Mouse (Mus musculus) embryo, embryonic 9.5 days (tissue): ENCODE results near the gene Pdk2.
A peak's percentile ranks its signal among the peaks of the same experiment; 100 is the strongest.

Experiments
- DNase-seq: peaks from one replicate; pipeline ENCODE4 v3.0.0-alpha.2; 2017; ENCODE audit errors: extremely low spot score

Gene Pdk2

DNA sequence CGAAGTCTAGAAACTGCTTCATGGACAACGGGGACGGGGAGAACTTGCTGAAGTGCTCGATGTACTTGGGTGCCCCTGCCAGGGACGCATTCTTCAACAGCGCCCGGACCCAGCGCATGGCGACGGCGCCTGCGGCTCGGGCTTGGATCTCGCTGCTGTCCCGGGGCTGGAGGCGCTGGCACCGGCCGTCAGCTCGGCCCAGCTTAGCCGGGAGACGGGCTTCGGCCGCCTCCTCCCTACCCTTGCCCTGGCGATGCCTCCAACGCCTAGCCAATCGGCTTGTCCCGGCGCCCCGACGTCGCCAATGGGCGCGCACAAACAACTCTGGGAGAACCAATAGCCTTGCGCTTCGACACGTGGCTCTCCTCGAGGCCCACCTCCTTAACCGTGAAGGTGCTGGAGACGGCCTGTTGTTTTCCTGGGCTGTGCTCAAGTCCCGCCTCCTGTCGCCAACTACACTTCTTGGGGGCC, at the start of gene Pdk2:
Gene Pdk2, minus strand, starts transcription at position 216 of the 471 bp plus-strand sequence.
- DNase-seq: peak; percentile 91

DNA sequence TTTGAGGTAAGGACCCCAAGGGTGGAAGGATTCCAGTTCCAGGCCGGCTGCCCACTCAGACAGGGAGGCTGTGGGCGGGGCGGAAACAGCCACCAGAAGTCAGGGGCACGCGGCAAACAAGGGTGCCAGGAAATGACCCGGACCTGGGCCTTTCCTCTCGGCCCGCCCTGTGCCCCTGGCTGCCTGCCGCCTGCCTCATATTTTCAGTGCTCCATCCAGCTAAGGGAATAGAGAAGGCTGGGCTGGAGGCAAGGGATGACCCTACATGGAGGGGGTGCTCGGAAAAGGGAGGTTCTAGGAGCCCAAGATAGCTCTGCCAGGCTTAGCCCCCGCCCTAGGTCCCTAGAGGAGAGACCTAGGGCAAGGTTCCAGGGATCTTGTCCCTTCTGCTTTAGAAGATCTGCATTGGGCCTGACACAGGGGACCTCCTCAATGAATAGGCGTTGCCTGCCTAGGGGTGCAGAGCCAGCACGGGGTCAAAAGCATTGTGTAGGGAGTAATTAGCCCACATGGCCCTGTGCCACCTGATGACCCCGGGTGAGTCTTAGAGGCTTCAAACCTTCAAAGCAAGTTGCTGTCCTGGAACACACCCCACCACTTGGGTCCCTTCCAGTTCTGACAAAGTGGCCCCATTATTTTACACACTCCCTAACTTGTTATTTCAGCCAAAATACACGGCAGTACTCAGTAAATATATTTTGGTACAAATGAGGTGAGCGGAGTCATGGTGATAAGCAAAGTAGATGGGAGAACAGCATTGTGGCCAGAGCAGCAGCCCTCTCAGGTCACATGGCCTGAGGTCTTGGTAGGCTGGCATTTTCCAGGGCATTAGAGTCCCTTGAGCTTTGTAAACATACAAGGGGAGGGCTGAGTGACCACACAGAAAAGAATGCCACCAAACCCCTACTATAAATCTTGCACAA, 48.0 kb upstream of the Pdk2 start:
- no peak for DNase-seq

DNA sequence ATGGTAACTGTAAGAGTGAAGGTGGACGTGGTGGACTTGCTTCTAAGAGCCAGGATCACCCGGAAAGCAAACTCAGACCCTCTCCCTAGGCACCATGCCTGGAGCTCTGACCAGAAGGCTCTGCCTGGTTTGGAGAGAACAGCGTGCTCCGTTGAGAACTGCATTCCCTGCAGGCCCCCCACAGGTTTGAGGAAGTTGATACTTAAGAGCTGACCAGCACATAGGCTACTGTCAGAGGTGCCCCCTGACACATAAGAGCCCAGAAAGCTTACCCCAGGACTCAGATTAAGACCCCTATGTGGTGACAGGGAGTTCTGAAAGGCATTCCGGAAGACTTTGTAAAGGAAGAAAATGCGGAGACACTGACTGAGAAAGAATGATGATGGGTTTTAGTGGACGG, 47.1 kb upstream of the Pdk2 start:
- no peak for DNase-seq

DNA sequence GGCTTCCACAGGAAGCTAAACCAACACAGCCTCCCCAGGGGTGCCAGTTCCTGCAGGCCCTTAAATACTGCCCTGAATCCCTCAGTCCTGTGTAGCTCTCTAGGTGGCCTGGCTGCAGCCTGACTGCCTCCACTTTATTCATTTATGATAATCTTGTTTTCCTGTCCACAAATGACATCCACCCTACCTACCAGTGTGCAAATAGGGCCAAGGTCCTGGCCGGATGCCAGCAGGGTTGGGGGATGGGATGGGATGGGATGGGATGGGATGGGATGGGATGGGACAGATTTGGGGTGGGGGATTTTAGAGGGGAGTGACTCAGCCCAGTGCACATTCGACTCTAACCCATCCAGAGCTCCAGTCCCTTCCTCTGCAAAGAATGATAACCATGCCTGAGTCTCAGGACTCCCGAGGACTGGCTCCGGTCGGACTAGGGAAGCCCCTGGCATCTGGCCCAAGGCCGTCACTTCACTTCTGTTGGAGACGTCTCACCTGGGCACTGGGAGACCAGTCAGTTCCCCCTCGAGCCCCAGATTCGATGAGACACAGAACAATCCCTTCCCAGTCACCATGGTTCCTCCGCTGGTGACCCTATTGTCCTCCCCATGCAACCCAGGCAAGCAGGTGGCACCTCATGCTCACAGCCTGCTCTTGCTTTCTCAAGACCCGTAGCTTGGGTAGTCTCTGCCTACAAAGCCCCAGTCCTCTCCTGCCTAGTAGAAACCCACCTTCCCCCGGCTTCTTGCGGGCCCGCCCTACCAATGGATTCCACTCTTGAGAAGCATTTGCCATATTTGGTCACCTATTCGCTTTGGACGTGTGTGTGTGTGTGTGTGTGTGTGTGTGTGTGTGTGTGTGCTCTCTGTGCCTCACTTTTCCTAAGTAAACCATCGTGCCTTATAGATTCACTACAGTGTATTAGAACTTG, 46.4 kb upstream of the Pdk2 start:
- DNase-seq: no peak

DNA sequence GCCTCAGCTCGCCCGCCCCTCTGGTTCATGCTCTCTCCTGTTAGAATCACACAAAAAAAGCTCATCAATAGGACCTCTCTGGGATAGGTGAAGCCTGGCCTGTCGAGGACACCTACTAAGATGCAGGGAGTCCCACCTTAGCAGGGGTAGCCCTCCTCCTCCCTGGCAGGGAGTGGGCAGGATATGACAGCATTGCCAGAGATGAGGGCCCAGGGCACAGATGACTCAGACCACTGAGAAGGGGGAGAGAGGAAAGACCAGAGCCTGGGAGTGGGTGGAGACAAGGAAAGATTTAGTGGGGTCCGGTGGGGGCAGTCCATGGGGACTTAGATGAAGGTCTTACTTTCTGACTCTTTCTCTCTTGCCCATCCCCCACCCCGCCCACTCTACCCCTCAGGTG, 45.1 kb upstream of the Pdk2 start:
- no peak for DNase-seq

DNA sequence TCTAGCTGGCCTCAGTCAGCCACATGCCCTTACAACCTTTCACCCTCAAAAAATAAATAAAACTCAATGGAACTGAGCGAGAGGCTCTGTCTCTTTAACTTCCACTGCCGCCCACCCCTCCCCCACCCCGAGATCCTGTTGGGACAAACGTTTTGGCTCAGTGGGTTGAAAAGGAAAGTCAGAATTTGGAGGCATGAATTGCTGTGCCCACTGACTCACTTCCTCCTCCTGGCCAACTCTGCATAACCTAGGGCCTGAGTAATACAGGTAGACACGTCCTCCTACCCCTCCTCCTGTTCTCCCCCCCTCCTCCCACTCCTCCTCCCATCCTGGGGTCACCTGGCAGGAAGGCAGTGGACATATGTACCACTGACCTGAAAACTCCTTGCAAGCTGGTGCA, 44.6 kb upstream of the Pdk2 start:
- DNase-seq: no peak

DNA sequence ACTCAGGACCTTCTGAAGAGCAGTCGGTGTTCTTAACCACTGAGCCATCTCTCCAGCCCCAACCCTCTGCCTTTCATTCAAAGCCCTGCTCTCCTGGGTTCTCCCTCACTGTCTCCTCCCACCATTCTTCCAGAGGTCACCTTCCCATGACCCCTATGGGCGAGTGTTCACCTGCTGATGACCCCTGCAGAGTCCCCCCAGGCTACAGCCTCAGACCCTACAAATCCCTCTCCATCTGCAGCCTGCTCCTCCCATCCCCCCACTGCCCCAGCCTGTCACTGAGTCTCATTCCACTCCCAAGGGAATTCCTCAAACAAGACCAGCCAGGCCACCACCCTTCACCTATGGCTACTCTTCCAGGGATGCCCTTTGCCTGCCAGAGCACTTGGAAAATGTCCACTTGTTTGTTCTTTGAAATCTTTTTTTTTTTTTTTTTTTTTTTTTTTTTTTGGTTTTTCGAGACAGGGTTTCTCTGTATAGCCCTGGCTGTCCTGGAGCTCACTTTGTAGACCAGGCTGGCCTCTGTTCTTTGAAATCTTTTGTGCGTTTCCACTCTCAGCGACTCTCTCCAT, 43.7 kb upstream of the Pdk2 start:
- DNase-seq: peak; percentile 74

DNA sequence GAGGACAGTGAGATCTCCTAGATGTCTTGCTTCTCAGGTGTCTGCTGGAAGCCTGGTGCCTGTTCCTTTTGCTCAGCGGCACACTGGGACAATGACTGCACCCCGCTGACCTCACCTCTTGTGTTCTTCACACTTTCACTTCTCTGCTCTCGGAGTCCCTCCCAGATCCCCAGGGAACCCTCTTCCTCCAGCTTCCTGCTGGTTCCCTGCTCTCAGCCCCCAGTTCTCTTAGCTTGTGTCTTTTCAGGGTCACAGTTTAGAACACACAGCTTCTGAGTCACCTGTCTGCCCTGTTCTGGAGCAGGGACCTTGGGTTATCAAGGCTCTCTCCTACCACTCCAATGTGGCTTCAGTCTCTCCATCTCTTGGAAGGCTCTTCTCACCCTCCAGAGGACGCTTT, 43.0 kb upstream of the Pdk2 start:
- DNase-seq: no peak

DNA sequence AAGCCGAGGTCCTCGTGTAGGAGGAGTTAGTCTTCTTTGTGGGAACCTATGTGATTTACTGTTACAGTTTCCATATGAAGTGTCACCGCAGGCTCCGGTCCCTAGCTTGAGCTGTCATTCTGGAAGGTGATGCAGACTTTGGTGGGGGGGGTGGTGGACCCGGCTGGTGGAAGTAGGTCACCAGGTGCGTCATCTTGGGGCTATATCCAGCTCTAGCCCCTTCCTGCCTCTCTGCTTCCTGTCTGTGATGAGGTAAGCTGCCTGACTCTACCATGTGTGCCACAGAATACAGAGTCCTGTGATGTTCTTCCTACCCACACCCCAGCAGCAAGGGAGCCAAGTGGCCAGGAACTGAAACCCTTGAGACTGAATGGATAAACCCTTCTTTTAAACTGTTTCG, 41.7 kb upstream of the Pdk2 start:
- no peak for DNase-seq

DNA sequence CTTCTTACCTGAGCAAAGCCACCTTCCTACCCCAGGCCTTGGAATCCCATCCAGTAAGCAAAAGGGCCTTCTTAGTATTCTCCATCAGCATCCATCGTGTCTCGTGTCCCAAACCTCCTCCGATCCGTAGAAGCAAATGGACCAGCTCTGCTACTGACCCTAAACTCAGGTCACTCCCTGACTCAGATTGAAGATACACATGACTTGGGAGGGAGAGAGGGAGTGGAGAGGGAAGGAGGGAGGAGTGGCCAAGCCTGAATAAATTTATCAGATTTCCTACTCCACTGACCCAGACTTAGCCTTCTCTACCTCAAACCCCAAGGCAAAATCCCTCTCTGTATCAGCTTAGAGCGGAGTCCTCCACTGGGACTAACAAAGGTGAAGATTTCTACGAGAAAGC, 39.6 kb upstream of the Pdk2 start:
- no peak for DNase-seq

DNA sequence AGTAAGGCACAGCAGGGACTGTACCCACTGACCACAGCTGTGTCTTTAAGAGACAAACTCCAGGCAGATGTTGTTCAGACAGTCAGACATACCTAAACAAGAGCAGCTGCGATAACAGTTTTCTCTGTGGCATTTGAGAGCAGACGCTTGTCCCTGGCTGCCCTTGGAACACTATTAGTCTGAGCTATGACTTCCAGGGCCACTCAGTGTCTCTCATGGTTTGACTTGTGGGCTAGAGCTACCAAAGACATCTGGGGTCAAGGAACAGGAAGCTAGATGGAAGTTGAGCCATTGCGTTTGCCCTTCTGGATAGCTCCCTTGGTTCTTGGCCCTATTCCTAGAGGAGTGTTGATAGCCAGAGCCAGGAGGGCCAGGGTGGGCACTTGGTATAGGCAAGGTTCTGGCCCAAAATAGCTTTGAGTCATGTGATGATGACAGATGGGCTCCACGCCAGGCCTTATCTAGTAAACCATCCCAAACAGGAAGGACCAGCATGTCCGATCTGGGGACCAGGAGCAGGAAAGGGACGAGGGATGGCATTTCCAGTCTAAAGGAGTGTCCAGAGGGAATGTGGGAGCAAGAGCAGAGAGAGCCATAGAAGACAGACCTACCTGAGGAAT, 38.2 kb upstream of the Pdk2 start:
- no peak for DNase-seq

DNA sequence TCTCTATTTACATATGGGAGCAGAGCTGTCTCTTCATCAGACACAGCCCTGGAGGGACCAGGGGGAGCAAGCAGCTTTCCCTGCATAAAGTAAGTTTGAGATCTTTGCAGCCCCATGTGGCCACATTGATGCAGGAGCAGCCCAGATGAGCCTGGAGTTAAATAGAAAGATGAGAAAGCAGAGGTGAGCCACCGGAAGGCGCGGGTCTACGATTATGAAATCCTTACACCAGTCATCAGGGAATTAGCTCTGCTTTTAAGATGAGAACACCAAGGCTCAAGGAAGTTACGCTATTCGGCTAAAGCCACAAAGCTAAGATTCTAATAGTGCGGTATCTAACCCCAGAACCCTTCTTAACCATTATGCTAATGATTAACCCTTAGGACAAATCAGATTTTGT, 36.8 kb upstream of the Pdk2 start:
- DNase-seq: no peak

DNA sequence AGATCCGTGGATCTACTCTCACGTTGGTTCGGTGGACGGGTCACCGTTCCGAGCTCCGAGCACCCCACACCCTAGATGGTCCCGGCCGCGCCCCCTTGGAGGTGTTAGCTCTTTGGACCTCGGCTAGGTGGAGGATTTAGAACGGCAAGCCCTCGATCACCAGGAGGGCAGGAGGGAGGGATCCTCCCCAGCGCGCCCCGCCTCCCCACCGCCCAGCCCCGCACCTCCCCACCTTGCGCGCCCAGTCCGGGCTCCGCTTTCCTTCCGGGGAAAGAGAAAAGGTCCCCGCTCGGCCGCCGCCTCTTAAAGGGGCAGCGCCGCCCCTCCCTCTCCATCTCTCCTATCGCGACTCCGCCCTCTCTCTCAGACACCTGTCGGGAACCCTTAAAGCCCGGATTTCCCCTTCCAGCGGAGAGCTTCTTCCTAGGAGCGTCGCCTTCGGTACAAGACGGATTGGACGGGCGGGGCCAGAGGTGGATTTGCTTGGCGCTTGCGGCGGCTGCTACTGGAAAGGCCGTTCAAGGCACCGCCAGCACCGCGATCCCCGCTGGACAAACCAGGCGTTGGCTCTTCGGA, 35.5 kb upstream of the Pdk2 start, which contains the start of gene Itga3:
Gene Itga3, minus strand, starts transcription at position 266 of the 576 bp plus-strand sequence.
- peak; percentile 72 for DNase-seq

DNA sequence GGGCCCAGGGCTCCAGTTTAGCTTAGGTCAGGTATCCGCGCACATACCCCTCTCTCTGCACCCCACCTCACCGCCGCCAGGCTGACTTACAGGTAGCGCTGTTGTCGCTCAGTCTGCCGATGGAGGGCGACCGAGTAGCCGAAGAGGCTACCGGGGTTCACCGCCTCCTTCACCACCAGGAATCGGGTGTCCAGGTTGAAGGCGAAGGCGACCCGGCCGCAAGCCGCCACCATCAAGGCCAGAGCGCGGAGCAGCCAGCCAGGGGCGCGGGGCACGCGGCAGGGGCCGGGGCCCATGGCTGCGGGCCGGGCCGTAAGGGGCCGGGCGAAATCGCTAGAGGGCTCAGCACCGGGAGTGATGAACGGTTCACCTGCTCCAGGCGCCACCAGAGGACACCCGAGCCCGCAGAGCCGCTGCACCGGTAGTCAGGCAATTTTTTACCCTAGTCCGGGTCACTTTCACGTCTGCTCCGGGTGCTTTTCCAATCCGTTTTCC, 34.9 kb upstream of the Pdk2 start:
- peak; percentile 67 for DNase-seq

DNA sequence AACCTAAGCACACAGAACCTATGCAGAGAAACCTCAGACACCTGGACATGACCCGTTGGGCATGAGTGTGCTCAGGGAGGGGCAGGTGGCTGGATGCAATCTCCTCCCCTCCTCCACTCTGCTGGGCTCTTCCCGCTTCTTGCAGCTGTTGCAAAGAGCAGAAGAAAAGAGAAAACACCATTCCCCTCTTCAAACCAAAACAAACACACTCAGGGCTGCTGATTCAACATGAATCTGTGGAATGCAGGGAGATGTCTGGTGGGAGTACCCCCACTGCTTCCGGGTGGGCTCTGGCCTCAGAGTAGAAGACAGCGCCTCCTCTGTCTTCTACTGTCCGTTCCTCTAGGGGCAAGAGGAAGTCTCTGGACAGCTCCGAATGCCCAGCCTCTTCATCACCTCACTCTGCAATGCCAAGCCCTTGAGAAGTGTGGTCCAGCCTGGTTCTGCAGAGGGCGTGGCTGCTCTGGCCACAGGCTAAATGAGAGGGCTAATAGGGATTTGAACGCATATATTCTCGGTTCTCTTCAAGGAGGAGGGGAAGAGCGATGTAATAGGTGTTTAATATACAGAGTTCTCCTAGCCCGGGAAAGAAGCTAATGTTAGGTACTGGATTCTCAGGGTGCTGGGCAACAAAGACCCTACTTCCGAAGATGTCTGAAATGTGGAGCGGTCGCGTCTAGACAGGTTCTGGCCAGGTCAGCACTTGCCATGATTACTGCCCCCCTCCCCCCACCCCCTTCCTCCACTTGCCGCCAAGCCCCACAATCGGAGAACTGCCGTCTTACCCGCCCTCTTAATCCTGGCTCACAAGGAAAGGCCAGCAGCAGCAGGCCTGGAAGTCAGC, 34.3 kb upstream of the Pdk2 start:
- peak; percentile 47 for DNase-seq

DNA sequence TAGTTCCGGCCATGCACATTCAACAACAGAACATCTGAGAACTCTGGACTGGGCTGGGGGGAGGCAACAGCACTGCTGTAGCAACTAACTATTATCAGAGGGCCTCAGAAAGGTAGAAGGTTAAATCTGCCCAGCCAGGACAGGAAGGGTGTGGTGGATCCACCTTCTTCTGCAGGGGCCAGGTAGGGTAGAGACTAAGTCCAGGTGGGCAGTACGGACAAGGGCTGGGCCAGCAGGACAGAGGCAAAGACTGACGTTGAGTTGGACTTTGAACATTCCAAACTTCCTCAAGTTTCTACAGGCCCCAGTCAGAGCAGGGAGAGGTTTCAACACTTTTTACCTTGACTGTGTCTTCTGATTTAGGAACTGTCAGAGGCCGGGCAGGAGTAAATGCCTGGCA, 33.5 kb upstream of the Pdk2 start:
- no peak for DNase-seq

DNA sequence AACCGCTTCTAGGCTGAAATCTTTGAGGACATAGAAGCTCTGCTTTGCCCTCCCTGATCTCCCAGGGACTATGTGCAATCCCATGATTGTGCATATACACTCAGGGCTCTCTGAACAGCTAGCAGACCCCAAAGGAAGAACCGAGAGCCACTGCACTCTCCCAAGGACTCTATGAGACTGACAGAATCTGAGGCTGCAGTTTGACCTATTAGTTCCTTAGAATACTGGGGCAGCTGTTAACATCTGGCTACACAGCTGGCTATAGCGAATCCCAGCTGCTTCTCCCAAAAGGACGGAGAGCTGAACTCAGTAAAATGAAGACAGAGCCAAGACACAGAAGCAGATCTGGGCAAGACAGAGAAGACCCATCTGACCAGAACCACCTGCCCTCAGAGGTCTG, 32.7 kb upstream of the Pdk2 start:
- DNase-seq: no peak

DNA sequence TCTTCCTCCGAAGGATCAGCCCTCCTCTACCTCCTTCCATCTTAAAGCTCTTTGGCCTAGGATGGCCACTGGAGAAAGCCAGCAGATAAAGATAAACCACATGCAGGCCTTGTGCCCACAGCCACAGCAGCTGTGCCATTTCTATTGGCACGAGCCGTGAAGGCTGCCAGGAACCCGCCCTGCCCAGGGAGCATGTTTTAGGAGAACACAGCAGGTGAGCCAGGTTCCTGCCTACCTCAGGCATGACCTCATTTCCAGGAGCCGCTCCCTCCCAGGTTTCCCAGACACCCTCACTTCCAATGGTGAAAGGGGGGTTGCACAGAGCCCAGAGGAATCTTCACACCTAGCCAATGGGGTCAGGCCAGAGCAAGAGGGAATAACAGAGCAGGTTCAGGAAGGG, 31.6 kb upstream of the Pdk2 start:
- no peak for DNase-seq

DNA sequence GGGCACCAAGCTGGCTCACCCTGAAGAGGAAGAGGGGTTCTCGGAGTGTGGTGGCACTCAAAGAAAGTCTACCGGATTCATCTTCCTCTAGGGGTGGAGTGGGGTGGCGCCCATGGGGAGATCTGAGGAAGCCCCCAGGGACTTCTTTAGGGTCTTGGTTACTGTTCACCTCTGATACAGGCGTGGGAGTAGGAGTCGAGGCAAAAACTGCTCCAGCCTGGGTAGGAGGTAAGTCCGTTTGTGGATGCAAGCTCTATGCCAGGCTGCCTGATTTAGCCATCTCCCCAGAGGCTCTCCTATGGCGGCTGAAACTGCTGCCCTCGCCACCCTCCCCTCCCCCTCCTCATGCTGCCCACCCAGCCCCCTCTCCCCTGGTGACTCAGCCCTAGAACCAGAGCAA, 31.0 kb upstream of the Pdk2 start:
- DNase-seq: no peak

DNA sequence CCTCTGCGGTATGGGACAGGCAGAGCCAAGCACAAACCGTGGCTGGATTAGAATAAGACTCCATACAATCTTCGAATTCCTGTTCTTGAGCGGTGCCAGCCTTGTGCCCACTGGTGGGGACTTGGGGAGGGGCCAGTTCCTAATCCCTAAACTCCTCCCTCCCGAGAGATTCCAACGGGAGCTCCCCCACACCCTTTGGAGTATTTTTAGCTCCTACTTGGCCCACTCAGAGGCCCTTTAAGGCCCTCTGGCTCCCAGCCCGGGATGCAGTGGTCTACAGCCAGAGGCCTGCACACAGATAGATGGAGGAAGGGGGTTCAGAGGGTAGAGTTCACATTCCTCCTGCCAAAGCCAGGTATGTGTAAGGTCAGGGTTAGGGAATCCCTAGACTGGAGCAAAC, 30.1 kb upstream of the Pdk2 start:
- DNase-seq: no peak
